Mouse (Mus musculus) liver, adult 2 months (tissue): Measurements from ENCODE around the gene Tmem131. TPM values are rescaled to one million over a fixed set of nuclear protein-coding genes. Genes with fewer than 3 reads are reported as not detected.

Experiments
- DNase-seq: peaks from one replicate; pipeline ENCODE4 v3.0.0-alpha.2; 2011; ENCODE audit warnings: low read depth, low spot score; ENCODE audit errors: extremely low read depth
- H3K27ac ChIP-seq: fragments of 200-500 bp; replicated peaks from 2 replicates; pipeline ENCODE4 v1.5.1; 2012; ENCODE audit warnings: low read depth, mild to moderate bottlenecking, control low read depth, inconsistent platforms, low read length; ENCODE audit not compliant: insufficient read depth
- H3K27me3 ChIP-seq: fragments of 200-500 bp; 2 replicates; pipeline ENCODE4 v1.6.1; 2012; ENCODE audit warnings: mild to moderate bottlenecking, moderate library complexity, low read length, inconsistent platforms; ENCODE audit not compliant: control insufficient read depth, insufficient read depth
- H3K36me3 ChIP-seq: fragments of 200-500 bp; 2 replicates; pipeline ENCODE4 v1.6.1; 2012; ENCODE audit warnings: low read length, inconsistent platforms; ENCODE audit not compliant: control insufficient read depth, insufficient read depth
- H3K4me1 ChIP-seq: fragments of 200-500 bp; 2 replicates; pipeline ENCODE4 v1.6.1; 2011; ENCODE audit warnings: low read length; ENCODE audit not compliant: control insufficient read depth, insufficient read depth
- H3K4me3 ChIP-seq: fragments of 200-500 bp; 2 replicates; pipeline ENCODE4 v1.5.1; 2011; ENCODE audit warnings: low read depth, mild to moderate bottlenecking, control low read depth, low read length, moderate library complexity; ENCODE audit not compliant: insufficient read depth
- H3K79me2 ChIP-seq: fragments of 200-500 bp; 2 replicates; pipeline ENCODE4 v1.6.1; 2012; ENCODE audit warnings: inconsistent platforms, mild to moderate bottlenecking, low read length, moderate library complexity; ENCODE audit not compliant: control insufficient read depth, insufficient read depth
- H3K9ac ChIP-seq: fragments of 200-500 bp; 2 replicates; pipeline ENCODE4 v1.6.1; 2012; ENCODE audit warnings: low read depth, mild to moderate bottlenecking, control low read depth, inconsistent platforms, low read length
- CTCF ChIP-seq: fragments of 200-500 bp; IDR thresholded peaks from 2 replicates; pipeline ENCODE4 v1.5.1; 2011; ENCODE audit warnings: low read depth, low read length, control low read depth
- POLR2A ChIP-seq: fragments of 200-500 bp; IDR thresholded peaks from 2 replicates; pipeline ENCODE4 v1.6.1; 2011; ENCODE audit warnings: low read length, control low read depth; ENCODE audit not compliant: insufficient read depth; ENCODE audit errors: extremely low read depth
- WGBS: fragments of 180-500 bp; shearing (Covaris S2); methylation state at CpG from one replicate; pipeline ENCODE4 v1.1.7; 2018; 5-methylcytosine and 5-hydroxymethylcytosine counted together
- polyA plus RNA-seq: library from polyadenylated mRNA; depleted of rRNA; stranded (reverse); fragments of >200 nt; gene quantifications from 2 replicates; pipeline ENCODE4 v1.2.3, GENCODE M21; 2012
- total RNA-seq: library from RNA; depleted of rRNA; stranded (reverse); fragments of >200 nt; gene quantifications from 2 replicates; pipeline ENCODE4 v1.2.3, GENCODE M21; 2014

The Tmem131 gene
- total and polyA plus RNA-seq, 2 experiments: 6.3 to 10.2 TPM

- no peak overlapping the region for H3K27ac ChIP-seq
- no peak overlapping the region for H3K9ac ChIP-seq
- no peak for DNase-seq
- no peaks in the 10 kb centered on the region for H3K4me1 ChIP-seq
- TF ChIP-seq CTCF (no peak), POLR2A (no peak)
- no peaks in the 10 kb centered on the region for H3K36me3 ChIP-seq
- H3K27me3 ChIP-seq: no peaks in the 10 kb centered on the region
- H3K79me2 ChIP-seq: no peaks in the 10 kb centered on the region
- H3K4me3 ChIP-seq: no peak overlapping the region
- 68% methylated on average over 6 of the region's 6 CpGs for WGBS
Measured at GRCm38 (mm10) chr1:36985896-36986295, 42.4 kb upstream of the Tmem131 start.

- no peak overlapping the region for H3K4me3 ChIP-seq
- H3K36me3 ChIP-seq: no peaks in the 10 kb centered on the region
- no peaks in the 10 kb centered on the region for H3K79me2 ChIP-seq
- WGBS: 65% methylated on average over 6 of the region's 6 CpGs
- no peaks in the 10 kb centered on the region for H3K27me3 ChIP-seq
- DNase-seq: no peak
- H3K9ac ChIP-seq: no peak overlapping the region
- no peak overlapping the region for H3K27ac ChIP-seq
- no peak for TF ChIP-seq CTCF
- no peaks in the 10 kb centered on the region for H3K4me1 ChIP-seq
Measured at GRCm38 (mm10) chr1:36984406-36984805, 40.9 kb upstream of the Tmem131 start.

GRCm38 (mm10) chr1:36983754-36984153 lies 40.3 kb upstream of the Tmem131 start:
- no peaks in the 10 kb centered on the region for H3K36me3 ChIP-seq
- H3K4me1 ChIP-seq: no peaks in the 10 kb centered on the region
- DNase-seq: no peak
- WGBS: 30% methylated on average over 4 of the region's 4 CpGs
- H3K9ac ChIP-seq: no peak overlapping the region
- no peaks in the 10 kb centered on the region for H3K27me3 ChIP-seq
- TF ChIP-seq POLR2A (no peak), CTCF (no peak)
- H3K79me2 ChIP-seq: no peaks in the 10 kb centered on the region
- H3K27ac ChIP-seq: no peak overlapping the region
- no peak overlapping the region for H3K4me3 ChIP-seq

- WGBS: 83% methylated on average over 9 of the region's 9 CpGs
- H3K9ac ChIP-seq: no peak overlapping the region
Measured at GRCm38 (mm10) chr1:36982191-36982961, 38.9 kb upstream of the Tmem131 start.

GRCm38 (mm10) chr1:36976770-36977169 lies 33.3 kb upstream of the Tmem131 start:
- Histone ChIP-seq H3K4me1 (peaks cover 3% of the 10 kb centered on the region; the same call in 1 of the 2 replicates), H3K9ac (no peak overlapping the region), H3K27ac (no peak overlapping the region), H3K4me3 (no peak overlapping the region), H3K27me3 (no peaks in the 10 kb centered on the region), H3K79me2 (no peaks in the 10 kb centered on the region), H3K36me3 (no peaks in the 10 kb centered on the region)
- TF ChIP-seq CTCF: no peak
- TF ChIP-seq POLR2A: no peak
- WGBS: 12% methylated on average over 4 of the region's 4 CpGs
- DNase-seq: peak; percentile 99

More at GRCm38 (mm10) chr1:36982191-36982961, 38.9 kb upstream of the Tmem131 start:
- Histone ChIP-seq H3K27ac (no peak overlapping the region), H3K4me3 (no peak overlapping the region), H3K27me3 (no peaks in the 10 kb centered on the region), H3K79me2 (no peaks in the 10 kb centered on the region), H3K36me3 (no peaks in the 10 kb centered on the region), H3K4me1 (no peaks in the 10 kb centered on the region)
- no peak for TF ChIP-seq CTCF
- TF ChIP-seq POLR2A: no peak
- DNase-seq: no peak

- no peaks in the 10 kb centered on the region for H3K4me1 ChIP-seq
- H3K79me2 ChIP-seq: no peaks in the 10 kb centered on the region
- no peak for TF ChIP-seq POLR2A
- no peak for TF ChIP-seq CTCF
- H3K36me3 ChIP-seq: no peaks in the 10 kb centered on the region
- H3K27me3 ChIP-seq: no peaks in the 10 kb centered on the region
- H3K9ac ChIP-seq: no peak overlapping the region
- H3K27ac ChIP-seq: no peak overlapping the region
- no peak overlapping the region for H3K4me3 ChIP-seq
- no peak for DNase-seq
- 94% methylated on average over 3 of the region's 3 CpGs for WGBS
Measured at GRCm38 (mm10) chr1:36970918-36971617, 27.6 kb upstream of the Tmem131 start.
